Mouse (Mus musculus) activated CD4-positive, CD25-positive, alpha-beta regulatory T cell (primary cell): ENCODE data around the gene Usp4. TPM values are rescaled to one million over a fixed set of nuclear protein-coding genes. Genes with fewer than 3 reads are reported as not detected.

ENCODE experiments used
- polyA plus RNA-seq, 2 experiments: library from polyadenylated mRNA; unstranded; fragments of 100-300 nt; shearing (Covaris generic); gene quantifications; one replicate each; pipeline ENCODE4 v1.2.1; 2017

The Usp4 gene
- 100 to 1,000 TPM; 119 to 134 TPM for polyA plus RNA-seq

DNA sequence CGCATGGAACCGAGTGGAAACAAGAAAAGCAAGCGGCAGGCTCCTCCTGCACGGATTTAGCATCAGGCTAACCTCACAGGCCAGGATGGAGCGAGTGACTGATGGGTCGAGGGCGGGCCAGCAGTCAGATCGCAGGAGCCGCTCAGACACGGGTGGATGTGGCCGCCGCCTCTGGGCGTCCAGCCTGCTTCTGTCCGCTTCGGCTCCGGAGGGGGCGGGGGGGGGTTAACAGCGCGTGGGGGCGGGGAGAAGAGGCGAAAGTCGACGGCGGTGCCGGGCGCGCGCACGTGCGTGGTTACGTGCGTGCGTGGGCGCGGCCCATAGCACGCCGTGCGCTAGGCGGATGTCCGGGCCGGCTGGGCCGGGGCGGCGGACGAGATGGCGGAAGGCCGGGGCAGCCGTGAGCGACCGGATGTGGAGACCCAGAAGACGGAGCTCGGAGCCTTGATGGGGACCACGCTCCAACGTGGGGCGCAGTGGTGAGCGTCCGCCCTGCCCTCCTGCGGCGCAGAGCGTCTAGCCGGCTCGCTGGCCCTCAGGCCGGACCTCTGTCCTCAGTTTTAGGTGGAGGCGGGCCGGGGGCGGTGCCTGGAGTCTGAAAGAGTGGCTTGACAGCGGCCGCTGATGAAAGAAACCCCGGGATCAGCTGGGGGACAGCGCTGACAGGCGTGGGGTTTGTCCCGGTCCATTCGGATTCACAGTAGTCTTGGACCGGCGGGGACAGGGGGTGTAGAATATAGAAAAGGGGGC, at the start of gene Usp4:
Gene Usp4, plus strand, starts transcription at position 314 of the 750 bp plus-strand sequence.

GRCm38 (mm10) chr9:108305629-108306520, 41.8 kb upstream of the Usp4 start, which contains the start of the genes Rhoa and Tcta:
Gene Rhoa, plus strand, starts transcription at chr9:108306129.
Gene Tcta, minus strand, starts transcription at chr9:108306160.

GRCm38 (mm10) chr9:108338886-108339781, 8.5 kb upstream of the Usp4 start, which contains the start of gene Gpx1:
Gene Gpx1, plus strand, starts transcription at chr9:108338903.

DNA sequence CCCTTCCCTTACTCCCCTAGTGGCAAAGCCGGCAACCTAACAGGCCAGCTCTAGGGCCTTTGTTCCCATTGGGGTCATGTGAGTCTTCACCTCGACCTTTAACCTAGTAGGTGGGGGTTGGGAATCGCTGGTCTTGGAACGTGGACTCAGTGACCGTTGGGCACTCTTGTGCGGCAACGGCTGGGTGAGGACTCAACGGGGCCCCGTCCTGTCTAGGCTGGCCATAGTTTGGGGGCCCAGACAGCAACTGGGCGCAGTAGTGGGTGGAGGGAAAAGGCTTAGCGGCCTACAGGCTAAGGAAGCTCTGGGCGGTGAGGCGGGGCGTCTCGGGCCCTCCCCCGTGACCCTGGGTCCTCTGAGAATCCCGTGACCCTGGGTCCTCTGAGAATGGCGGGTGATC, 45.0 kb downstream of the Usp4 start, which contains the start of gene 1700102P08Rik:
Gene 1700102P08Rik, plus strand, starts transcription at position 130 of the 400 bp plus-strand sequence.

GRCm38 (mm10) chr9:108428384-108428783, 80.7 kb downstream of the Usp4 start, which contains the start of gene Ccdc36:
Gene Ccdc36, minus strand, starts transcription at chr9:108428484.

DNA sequence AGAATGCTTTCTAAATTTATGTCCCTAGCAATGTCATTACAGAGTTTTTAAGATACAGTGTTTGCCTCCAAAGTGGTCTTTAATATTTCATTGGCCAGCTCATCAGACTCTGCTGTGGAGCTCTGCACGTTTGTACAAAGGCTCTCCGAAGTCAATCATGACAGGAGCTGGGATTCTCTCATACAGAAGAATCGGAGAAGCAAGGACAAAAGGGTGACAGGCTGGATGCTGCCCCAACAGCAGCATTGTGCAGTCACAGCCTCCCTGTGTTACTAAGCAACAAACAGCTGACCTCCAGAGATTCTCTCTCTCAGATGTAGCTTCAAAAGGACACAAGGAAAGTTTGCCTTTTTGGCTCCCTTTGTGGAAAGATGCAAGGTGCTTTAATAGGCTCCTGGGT, 88.5 kb downstream of the Usp4 start, which contains the start of gene BC048562:
Gene BC048562, plus strand, starts transcription at position 301 of the 400 bp plus-strand sequence.

Other genes with a start within 250 kb of the Usp4 start
- under 1 TPM; 0.18 to 0.83 TPM for gene Bsn, start 157.5 kb upstream of the Usp4 start, polyA plus RNA-seq
- 10 to 100 TPM in 1 of 2 experiments, 1 to 10 TPM in 1; 6.0 to 11.8 TPM for gene Dag1, start 83.9 kb upstream of the Usp4 start, polyA plus RNA-seq
- 1 to 10 TPM; 1.2 to 1.6 TPM for gene Nicn1, start 57.4 kb upstream of the Usp4 start, polyA plus RNA-seq
- under 1 TPM; 0.11 to 0.28 TPM for gene Amt, start 51.0 kb upstream of the Usp4 start, polyA plus RNA-seq
- 100 to 1,000 TPM; 398 to 425 TPM for gene Rhoa, start 41.7 kb upstream of the Usp4 start, polyA plus RNA-seq
- 10 to 100 TPM; 11.1 to 20.6 TPM for gene Tcta, start 41.7 kb upstream of the Usp4 start, polyA plus RNA-seq
- 100 to 1,000 TPM; 592 to 659 TPM for gene Gpx1, start 8.9 kb upstream of the Usp4 start, polyA plus RNA-seq
- gene 1700102P08Rik, start 45.0 kb downstream of the Usp4 start, polyA plus RNA-seq: under 1 TPM; 0.59 to 0.82 TPM
- under 1 TPM in 1 of 2 experiments, not detected in 1; 0.14 TPM for gene Ccdc36, start 80.6 kb downstream of the Usp4 start, polyA plus RNA-seq
- not detected for gene BC048562, start 88.6 kb downstream of the Usp4 start, polyA plus RNA-seq
- 10 to 100 TPM; 35.6 to 46.5 TPM for gene Ccdc71, start 112.7 kb downstream of the Usp4 start, polyA plus RNA-seq
- gene Klhdc8b, start 113.7 kb downstream of the Usp4 start, polyA plus RNA-seq: 1 to 10 TPM; 6.5 to 9.8 TPM
- gene Lamb2, start 131.9 kb downstream of the Usp4 start, polyA plus RNA-seq: under 1 TPM; 0.12 to 0.41 TPM
- 100 to 1,000 TPM in 1 of 2 experiments, 10 to 100 TPM in 1; 63.7 to 115 TPM for gene Usp19, start 142.7 kb downstream of the Usp4 start, polyA plus RNA-seq
- 100 to 1,000 TPM; 105 to 107 TPM for gene Qars, start 159.9 kb downstream of the Usp4 start, polyA plus RNA-seq
- 100 to 1,000 TPM; 142 TPM for gene Qrich1, start 169.0 kb downstream of the Usp4 start, polyA plus RNA-seq
- gene Impdh2, start 212.4 kb downstream of the Usp4 start, polyA plus RNA-seq: 100 to 1,000 TPM in 1 of 2 experiments, 10 to 100 TPM in 1; 75.1 to 125 TPM
- 10 to 100 TPM; 56.3 to 86.8 TPM for gene Ndufaf3, start 219.6 kb downstream of the Usp4 start, polyA plus RNA-seq
- gene Dalrd3, start 222.0 kb downstream of the Usp4 start, polyA plus RNA-seq: 10 to 100 TPM; 71.9 to 82.4 TPM
- gene Wdr6, start 230.9 kb downstream of the Usp4 start, polyA plus RNA-seq: 10 to 100 TPM; 38.1 to 65.1 TPM
- 10 to 100 TPM in 1 of 2 experiments, 1 to 10 TPM in 1; 8.7 to 11.6 TPM for gene P4htm, start 249.8 kb downstream of the Usp4 start, polyA plus RNA-seq